Mouse (Mus musculus): Measurements from ENCODE around the gene Ndufaf8. TPM values are rescaled to one million over a fixed set of nuclear protein-coding genes. Genes with fewer than 3 reads are reported as not detected.

Ndufaf8 gene
- polyA plus RNA-seq, 1 experiment, result 79.3 TPM

DNA sequence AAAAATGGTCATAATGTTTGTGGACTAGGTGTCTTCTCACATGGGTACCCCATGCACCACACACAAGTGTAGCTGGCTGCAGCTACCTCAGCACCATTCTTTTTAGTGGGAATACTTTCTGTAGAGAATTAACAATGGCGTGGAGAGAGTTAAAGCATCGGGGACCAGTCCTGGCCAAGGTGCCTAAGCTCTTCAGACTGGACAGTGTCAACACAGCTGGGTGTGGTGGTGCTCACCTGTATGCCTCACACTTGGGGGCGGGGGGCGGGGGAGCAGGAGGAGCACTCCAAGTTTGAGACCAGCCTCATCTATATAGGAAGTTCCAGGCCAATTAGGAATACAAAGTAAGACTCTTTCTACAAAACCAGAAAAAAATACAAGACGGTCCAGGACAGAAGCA lies 35.4 kb downstream of the Ndufaf8 start:
- no peak for DNase-seq
- WGBS, result 98% methylated on average over 5 of the region's 5 CpGs
- Histone ChIP-seq H3K36me3 (ENCODE audit: control insufficient read depth, insufficient read depth, low read length) (no peaks in the 10 kb centered on the region; the same call in 1 of the 2 replicates), H3K27ac (ENCODE audit: insufficient read depth, low read depth, low read length) (no peak overlapping the region), H3K4me3 (ENCODE audit: insufficient read depth, low read depth, low read length) (no peak overlapping the region), H3K4me1 (ENCODE audit: control insufficient read depth, insufficient read depth, low read length) (0 out of 2 replicates have a peak, but pooled peaks cover 5% of the 10 kb centered on the region), H3K27me3 (replicated peaks; ENCODE audit: control insufficient read depth, insufficient read depth, low read length) (no peaks in the 10 kb centered on the region)
- TF ChIP-seq POLR2A (IDR thresholded peaks at IDR 0.05; ENCODE audit: low read depth, low read length) (no peak), CTCF (conservative IDR thresholded peaks at IDR 0.05; ENCODE audit: insufficient read depth, insufficient read length, low read depth, low read length) (no peak)

- no peaks in the 10 kb centered on the region for H3K27me3 ChIP-seq (replicated peaks; ENCODE audit: control insufficient read depth, insufficient read depth, low read length)
- H3K27ac ChIP-seq (ENCODE audit: insufficient read depth, low read depth, low read length), result no peak overlapping the region
- WGBS, result 81% methylated on average over 9 of the region's 9 CpGs
- TF ChIP-seq CTCF (conservative IDR thresholded peaks at IDR 0.05; ENCODE audit: insufficient read depth, insufficient read length, low read depth, low read length) (no peak), POLR2A (IDR thresholded peaks at IDR 0.05; ENCODE audit: low read depth, low read length) (no peak)
- DNase-seq, result peak; percentile 63
- H3K36me3 ChIP-seq (ENCODE audit: control insufficient read depth, insufficient read depth, low read length), result no peaks in the 10 kb centered on the region; the same call in 1 of the 2 replicates
- 0 out of 2 replicates have a peak, but pooled peaks cover 5% of the 10 kb centered on the region for H3K4me1 ChIP-seq (ENCODE audit: control insufficient read depth, insufficient read depth, low read length)
- no peak overlapping the region for H3K4me3 ChIP-seq (ENCODE audit: insufficient read depth, low read depth, low read length)
Measured at GRCm38 (mm10) chr11:120134847-120135530, 36.3 kb downstream of the Ndufaf8 start.

GRCm38 (mm10) chr11:120136195-120136594 lies 37.5 kb downstream of the Ndufaf8 start:
- Histone ChIP-seq H3K4me3 (ENCODE audit: insufficient read depth, low read depth, low read length) (no peak overlapping the region), H3K36me3 (ENCODE audit: control insufficient read depth, insufficient read depth, low read length) (no peaks in the 10 kb centered on the region; the same call in 1 of the 2 replicates), H3K27me3 (replicated peaks; ENCODE audit: control insufficient read depth, insufficient read depth, low read length) (no peaks in the 10 kb centered on the region), H3K27ac (ENCODE audit: insufficient read depth, low read depth, low read length) (no peak overlapping the region), H3K4me1 (ENCODE audit: control insufficient read depth, insufficient read depth, low read length) (0 out of 2 replicates have a peak, but pooled peaks cover 5% of the 10 kb centered on the region)
- no peak for TF ChIP-seq CTCF (conservative IDR thresholded peaks at IDR 0.05; ENCODE audit: insufficient read depth, insufficient read length, low read depth, low read length)
- TF ChIP-seq POLR2A (IDR thresholded peaks at IDR 0.05; ENCODE audit: low read depth, low read length), result no peak
- 76% methylated on average over 8 of the region's 8 CpGs for WGBS
- DNase-seq, result no peak

DNA sequence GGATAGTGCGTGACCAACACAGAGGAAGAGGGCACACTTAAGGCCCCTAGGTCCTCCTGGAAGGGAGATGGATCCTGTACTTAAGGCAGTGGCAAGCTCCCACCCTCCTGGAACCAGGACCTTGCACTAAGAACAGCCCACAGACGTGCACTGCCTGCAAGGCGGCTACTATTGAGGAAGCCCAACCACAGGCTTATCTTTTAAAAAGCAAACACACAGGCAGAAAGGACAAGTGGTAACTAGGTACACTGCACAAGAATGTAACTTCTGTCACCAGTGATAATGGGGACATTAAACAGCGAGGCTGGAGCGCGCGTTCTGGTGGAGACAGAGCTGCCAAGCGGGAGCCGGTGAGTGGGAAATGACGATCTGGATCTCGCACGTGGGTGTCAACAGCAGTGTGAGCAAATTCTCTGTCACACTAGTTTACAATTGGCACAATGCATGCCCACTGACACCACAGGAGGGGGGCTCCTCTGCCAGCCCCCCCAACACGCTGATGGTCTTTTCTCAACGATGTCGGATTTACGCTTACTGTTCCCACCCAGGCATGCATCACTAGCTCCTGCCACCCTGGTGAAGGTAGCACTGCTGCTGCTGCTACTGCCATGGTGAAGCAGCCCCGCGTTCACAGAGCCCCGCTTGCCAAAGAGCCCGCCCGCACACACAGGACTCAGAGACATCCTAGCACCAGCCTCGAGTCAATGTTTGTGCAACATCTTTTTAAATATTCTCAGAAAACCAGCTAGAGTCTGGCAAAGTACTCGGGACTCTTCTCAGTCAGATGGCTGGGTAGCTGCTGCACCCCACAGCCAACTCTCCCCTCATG lies 38.3 kb downstream of the Ndufaf8 start:
- WGBS, result 70% methylated on average over 23 of the region's 23 CpGs
- H3K27ac ChIP-seq (ENCODE audit: insufficient read depth, low read depth, low read length), result no peak overlapping the region

GRCm38 (mm10) chr11:120137625-120138004 lies 38.9 kb downstream of the Ndufaf8 start:
- H3K27ac ChIP-seq (ENCODE audit: insufficient read depth, low read depth, low read length), result peak overlapping the region; percentile 24; the same call in 1 of the 2 replicates
- DNase-seq, result peak; percentile 55

More for the DNA sequence above, 38.3 kb downstream of the Ndufaf8 start:
- Histone ChIP-seq H3K4me1 (ENCODE audit: control insufficient read depth, insufficient read depth, low read length) (0 out of 2 replicates have a peak, but pooled peaks cover 5% of the 10 kb centered on the region), H3K36me3 (ENCODE audit: control insufficient read depth, insufficient read depth, low read length) (no peaks in the 10 kb centered on the region; the same call in 1 of the 2 replicates), H3K27me3 (replicated peaks; ENCODE audit: control insufficient read depth, insufficient read depth, low read length) (no peaks in the 10 kb centered on the region), H3K4me3 (ENCODE audit: insufficient read depth, low read depth, low read length) (no peak overlapping the region)
- TF ChIP-seq POLR2A (IDR thresholded peaks at IDR 0.05; ENCODE audit: low read depth, low read length), result no peak
- TF ChIP-seq CTCF (conservative IDR thresholded peaks at IDR 0.05; ENCODE audit: insufficient read depth, insufficient read length, low read depth, low read length), result no peak
- DNase-seq, result no peak

GRCm38 (mm10) chr11:120139309-120139731 lies 40.6 kb downstream of the Ndufaf8 start:
- Histone ChIP-seq H3K4me3 (ENCODE audit: insufficient read depth, low read depth, low read length) (no peak overlapping the region), H3K36me3 (ENCODE audit: control insufficient read depth, insufficient read depth, low read length) (no peaks in the 10 kb centered on the region; the same call in 1 of the 2 replicates), H3K27ac (ENCODE audit: insufficient read depth, low read depth, low read length) (no peak overlapping the region), H3K27me3 (replicated peaks; ENCODE audit: control insufficient read depth, insufficient read depth, low read length) (no peaks in the 10 kb centered on the region), H3K4me1 (ENCODE audit: control insufficient read depth, insufficient read depth, low read length) (peaks cover 27% of the 10 kb centered on the region)
- WGBS, result 79% methylated on average over 10 of the region's 10 CpGs
- DNase-seq, result peak; percentile 50
- TF ChIP-seq POLR2A (IDR thresholded peaks at IDR 0.05; ENCODE audit: low read depth, low read length), result no peak
- TF ChIP-seq CTCF (conservative IDR thresholded peaks at IDR 0.05; ENCODE audit: insufficient read depth, insufficient read length, low read depth, low read length), result no peak

More at GRCm38 (mm10) chr11:120137625-120138004, 38.9 kb downstream of the Ndufaf8 start:
- H3K4me3 ChIP-seq (ENCODE audit: insufficient read depth, low read depth, low read length), result no peak overlapping the region
- TF ChIP-seq POLR2A (IDR thresholded peaks at IDR 0.05; ENCODE audit: low read depth, low read length) (no peak), CTCF (conservative IDR thresholded peaks at IDR 0.05; ENCODE audit: insufficient read depth, insufficient read length, low read depth, low read length) (no peak)
- no peaks in the 10 kb centered on the region; the same call in 1 of the 2 replicates for H3K36me3 ChIP-seq (ENCODE audit: control insufficient read depth, insufficient read depth, low read length)
- no peaks in the 10 kb centered on the region for H3K27me3 ChIP-seq (replicated peaks; ENCODE audit: control insufficient read depth, insufficient read depth, low read length)
- WGBS, result 38% methylated on average over 5 of the region's 5 CpGs
- peaks cover 10% of the 10 kb centered on the region; the same call in 1 of the 2 replicates for H3K4me1 ChIP-seq (ENCODE audit: control insufficient read depth, insufficient read depth, low read length)

Measured in kidney, adult 2 months (tissue).